Mouse (Mus musculus): Measurements from ENCODE around the gene Pnkp.

The Pnkp gene

DNA sequence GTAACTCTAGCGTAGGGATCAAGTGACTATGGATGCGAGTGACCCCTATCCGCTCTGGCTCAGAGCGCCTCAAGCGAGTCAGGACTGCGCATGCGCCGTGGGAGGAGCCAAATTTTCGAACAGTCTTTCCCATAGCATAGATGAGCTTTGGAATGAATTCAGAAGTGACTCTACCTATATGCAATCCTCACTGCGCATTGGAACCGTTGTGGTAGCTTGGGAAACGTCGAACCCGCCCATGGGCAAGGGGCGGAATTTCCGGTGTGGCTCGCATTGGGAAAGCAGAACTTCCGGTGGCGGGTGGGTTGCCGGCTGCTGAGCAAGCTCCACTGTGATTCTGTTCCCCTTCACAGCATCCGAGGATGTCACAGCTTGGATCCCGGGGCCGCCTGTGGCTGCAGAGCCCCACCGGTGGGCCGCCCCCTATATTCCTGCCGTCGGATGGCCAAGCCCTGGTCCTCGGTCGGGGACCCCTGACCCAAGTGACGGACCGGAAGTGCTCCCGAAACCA lies at the start of gene Pnkp:
TSS of gene Pnkp (plus strand) at position 98 of the 511 bp plus-strand sequence.
- DNase-seq, result peak; percentile 77

DNA sequence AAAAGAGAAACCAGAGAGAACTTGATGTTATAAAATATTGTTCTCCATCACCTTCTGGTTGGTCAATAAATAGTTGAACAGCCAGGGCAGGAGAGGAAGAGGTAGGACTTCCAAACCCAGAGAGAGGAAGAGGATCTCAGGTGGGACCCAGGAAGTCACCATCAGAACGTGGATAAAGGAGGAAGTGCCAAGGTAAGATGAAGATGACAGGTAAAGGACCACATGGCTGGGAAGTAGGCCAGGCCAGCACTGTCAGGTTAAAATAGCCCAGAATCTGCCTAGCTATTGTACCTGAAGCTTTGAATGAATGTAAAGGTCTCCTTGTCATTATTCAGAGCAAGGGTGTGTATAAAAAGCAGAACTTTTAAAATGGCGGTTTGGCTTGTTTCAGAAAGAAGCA lies 48.0 kb upstream of the Pnkp start:
- no peak for DNase-seq

DNA sequence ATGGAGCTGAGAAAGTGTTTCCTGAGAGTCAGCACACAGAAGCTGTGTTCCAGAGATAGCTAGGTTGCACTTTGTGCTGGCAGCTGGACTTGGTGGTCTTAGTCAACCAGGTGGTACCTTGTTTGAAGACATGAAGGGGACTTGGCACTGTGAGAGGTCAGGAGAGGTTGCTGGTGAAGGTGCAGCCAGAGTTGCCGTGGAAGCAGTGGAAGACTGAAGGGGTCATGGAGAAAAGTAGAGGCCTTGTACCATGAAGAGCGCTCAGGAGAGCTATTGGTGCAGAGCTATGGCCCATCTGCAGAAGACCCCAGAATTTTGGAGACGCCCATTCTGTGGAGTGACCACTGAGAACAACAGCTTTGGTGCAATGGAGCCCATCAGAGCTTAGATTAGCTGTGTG lies 47.5 kb upstream of the Pnkp start:
- no peak for DNase-seq

DNA sequence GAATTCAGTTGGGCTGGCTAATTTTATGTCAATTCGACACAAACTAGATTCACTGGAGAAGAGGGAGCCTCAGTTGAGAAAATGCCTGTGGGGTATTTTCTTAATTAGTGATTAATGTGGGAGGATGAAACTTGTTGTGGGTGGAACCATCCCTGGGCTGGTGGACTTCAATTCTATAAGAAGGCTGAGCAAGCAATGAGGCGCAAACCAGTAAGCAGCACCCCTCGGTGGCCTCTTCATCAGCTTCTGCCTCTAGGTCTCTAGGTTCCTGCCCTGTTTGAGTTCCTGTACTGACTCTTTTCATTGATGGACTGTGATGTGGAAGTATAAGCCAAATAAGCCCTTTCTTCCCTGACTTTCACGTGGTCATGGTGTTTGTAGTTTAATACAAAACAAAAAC lies 46.6 kb upstream of the Pnkp start:
- no peak for DNase-seq

DNA sequence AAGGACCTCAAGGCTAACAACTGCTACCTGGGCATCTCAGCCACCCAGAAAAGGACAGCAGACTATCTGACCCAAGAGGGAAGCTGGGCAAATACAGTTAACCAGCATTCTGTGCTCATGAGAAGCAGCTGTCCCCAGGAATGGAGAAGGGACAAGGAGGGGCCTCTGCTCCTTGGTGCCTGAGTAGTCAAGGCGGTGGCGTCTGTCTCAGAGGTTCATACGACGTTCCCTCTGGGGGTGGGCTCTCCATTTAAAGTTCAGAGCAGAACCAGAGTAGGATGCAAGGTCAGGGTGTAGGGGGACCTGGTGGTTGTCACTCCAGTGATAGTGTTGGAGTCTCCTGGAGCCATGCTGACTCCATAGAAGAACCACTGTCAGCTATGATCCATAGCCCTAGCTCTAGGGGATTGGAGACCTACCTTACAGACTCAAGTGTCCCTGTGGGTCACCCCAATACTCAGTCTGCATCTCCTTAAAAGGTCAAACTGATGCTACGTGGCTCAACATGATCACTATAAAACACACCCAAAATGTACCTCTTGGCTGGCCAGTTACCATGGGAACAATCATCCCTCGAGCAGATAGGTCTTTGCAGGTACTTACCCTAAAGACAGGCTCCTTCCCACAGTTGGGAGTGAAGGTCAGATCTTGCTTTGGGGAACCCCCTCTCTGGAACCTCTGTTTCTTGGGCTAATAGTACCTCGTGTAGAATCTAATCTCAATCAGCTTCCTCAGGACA lies 46.0 kb upstream of the Pnkp start:
- no peak for DNase-seq

DNA sequence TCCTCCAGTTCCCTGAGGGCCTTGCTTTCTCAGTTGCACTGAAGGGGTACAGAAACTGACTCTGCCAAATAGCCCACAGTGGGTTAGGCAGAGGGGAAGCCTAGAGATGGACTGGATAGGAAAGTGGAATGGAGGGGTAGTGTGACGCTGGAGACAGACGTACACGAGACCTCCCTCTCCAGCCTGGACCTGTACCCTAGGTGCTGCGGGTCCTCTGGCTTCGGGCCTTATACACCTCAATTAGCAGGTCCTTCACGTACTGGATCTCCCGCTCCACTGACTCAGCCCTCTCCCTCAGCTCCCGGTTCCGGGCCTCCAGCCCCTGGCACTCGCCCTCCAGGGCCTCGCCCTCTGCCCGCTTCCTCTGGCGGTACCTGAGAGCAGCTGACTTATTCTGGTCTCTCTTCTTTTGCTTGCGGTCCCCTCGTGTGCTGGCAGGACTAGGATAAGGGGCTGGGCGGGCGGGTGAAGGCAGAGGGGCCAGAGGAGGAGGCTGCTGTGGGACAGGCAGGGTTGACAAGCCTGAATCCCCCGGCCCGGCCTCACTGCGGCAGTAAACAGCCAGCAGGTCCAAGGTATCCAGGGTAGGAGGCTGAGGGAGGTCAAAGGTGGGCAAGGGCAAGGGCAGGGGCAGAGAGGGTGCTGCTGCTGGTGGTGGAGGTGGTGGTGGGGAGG lies 44.2 kb upstream of the Pnkp start:
- no peak for DNase-seq

DNA sequence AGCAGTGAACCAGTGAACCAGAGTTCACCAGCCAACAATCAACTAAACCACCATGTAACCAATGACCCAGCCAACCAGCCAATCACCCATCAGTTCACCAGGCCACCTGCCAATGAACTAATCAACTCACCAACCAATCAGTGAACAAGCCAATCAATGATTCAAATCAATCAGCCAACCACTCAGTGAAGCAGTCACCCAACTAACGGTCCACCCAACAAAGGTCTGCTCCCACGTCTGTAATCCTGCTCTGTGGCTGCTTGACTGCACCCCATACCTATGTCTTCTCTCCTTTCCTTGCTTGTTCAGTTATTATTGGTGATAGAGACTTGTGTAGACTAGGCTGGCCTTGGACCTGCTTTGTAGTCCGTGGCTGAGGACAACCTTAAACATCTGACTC lies 43.0 kb upstream of the Pnkp start:
- DNase-seq, result no peak

DNA sequence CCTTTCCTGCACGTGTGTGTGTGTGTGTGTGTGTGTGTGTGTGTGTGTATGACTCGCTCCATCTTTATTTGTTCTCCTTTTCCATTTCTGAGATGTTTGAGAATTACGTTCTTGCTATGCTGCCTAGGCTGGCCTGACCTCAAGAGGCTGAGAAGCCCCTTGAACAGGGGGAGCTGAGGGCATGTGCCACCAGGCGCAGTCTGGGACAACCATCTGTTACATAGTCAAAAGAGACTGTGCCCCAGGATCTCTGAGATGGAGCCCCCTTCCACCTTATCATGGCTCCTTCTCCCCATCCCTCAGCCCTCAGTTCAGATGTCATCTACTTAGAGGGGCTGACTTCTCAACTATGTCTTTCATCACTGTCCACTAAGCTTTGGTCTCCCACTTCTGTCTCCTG lies 42.5 kb upstream of the Pnkp start:
- DNase-seq, result no peak

DNA sequence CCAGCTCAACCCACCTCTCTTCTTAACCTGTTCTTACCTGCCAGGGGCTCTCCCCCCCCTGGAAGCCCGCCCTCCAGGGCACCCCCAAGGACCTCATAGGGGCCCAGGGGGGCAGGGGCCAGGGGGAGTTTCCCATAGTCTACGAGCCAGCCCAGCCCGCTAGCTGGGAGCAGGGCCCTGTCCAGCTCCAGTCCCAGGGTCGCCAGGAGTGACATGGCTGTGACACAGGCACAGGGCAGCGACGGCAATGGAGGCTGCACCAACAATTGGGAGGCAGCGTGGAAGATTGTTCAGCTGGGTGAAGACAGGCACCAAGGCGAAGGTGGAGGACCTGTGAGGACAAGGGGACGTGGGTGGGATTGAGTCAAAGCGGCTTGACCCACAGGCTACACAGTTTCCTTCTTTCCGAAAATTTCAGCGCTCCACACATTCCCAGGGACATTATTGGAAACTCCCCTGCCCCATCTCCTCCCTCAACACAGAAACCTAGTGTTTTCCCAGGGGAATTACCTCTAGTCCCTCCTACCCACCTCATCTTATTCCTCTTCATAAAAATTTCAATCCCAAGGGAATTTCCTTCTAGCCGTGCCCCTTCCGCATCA lies 41.9 kb upstream of the Pnkp start:
- peak; percentile 46 for DNase-seq

DNA sequence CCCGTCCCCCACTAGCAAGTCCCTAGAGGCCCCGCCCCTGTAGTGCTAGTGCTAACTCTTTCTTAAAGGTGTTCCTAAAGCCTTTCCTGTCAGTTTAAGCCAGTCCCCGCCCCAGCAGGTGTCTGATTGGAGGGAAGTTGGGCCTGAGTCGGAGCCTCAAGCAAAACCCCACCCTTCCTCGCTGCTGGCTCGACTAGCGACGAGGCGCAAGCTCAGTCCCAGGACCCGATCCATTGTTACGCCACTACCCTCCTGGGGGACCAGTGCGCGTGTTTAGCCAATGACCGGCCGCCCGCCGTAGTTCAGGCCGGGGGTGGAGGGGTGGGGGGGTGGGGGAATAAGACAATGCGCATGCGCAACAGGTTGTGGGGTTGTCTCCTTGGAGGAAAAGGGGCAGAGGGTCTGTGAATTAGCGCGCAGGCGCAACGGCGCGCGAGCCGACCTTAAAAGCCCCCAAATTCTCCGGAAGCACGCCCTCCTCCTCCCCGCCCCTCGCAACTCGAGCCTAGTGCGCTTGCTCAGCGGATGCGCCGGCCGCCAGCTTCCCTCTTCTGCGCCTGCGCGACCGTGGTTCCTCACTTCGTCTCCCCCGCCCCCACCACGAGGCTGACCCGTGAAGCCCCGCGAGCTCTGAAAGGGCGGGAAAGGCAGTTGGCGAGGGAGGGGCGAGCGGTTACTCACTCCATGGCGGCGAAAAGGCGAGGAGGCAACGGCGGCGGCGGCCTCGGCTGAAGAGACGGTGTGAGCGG lies 41.0 kb upstream of the Pnkp start, which contains the start of the genes Nup62 and Il4i1:
TSS of gene Nup62 (plus strand) at position 368 of the 749 bp plus-strand sequence.
TSS of gene Il4i1 (plus strand) at position 667 of the 749 bp plus-strand sequence.
- DNase-seq, result peak; percentile 98

DNA sequence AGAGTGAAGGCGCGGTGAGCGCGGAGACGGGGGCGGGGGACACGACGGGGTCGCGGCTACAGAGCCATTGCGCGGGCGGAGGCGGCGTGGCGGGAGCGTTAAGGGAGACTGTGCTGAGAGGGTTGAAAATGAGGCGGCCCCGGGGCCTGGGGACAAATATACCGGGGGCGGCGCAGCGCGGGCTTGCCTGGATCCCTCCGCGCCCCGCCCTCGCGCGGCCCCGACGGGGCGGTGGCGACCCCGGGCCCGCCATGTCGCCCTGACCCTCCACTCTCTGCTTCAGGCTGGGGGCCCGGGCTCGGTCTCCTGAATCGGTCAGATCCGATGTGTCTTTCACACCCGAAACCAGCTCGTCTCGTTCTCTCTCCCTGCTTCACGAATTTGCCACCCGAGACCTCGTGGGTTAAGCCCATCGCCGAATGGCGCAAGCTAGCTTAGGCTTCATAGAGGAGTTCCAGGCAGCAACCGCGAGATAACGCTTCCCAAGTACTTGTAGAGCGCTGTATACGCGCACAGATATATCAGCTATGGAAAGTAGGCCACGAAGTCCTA lies 40.4 kb upstream of the Pnkp start, which contains the start of gene Atf5:
TSS of gene Atf5 (minus strand) at position 189 of the 552 bp plus-strand sequence.
- DNase-seq, result no peak

DNA sequence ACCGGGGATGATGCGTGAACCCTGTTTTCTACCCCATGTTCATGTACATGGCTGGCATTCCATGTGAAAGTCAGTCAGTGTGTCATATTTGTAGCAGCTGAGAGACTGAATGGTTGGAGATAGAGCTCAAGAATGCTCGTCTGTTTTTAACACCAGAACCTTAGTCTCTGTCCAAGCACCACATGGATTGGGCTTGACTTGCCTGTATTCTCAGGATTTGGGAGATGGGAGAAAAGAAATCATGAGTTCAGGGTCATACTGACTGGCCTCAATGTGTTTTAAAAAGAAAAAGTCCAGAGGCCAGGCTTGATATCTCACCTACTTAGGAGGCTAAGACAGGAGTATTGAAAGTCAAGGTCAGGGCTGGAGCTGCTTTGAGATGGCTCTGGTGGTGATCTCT lies 39.5 kb upstream of the Pnkp start:
- no peak for DNase-seq

DNA sequence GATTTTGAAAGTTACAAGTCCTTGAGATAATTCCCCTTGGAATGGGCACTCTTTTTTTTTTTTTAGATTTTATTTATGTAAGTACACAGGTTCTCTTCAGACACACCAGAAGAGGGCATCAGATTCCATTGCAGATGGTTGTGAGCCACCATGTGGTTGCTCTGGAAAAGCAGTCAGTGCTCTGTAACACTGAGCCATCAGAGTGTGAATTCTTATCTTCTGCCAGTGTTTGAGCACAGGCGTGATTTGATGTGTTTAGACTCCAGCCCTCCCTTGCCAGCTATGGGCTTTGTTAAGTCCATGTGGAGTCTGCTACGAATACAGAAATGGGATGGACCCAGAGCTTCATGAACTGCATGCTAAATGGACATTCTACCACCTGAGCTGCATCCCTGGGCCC lies 38.8 kb upstream of the Pnkp start:
- peak; percentile 9 for DNase-seq

DNA sequence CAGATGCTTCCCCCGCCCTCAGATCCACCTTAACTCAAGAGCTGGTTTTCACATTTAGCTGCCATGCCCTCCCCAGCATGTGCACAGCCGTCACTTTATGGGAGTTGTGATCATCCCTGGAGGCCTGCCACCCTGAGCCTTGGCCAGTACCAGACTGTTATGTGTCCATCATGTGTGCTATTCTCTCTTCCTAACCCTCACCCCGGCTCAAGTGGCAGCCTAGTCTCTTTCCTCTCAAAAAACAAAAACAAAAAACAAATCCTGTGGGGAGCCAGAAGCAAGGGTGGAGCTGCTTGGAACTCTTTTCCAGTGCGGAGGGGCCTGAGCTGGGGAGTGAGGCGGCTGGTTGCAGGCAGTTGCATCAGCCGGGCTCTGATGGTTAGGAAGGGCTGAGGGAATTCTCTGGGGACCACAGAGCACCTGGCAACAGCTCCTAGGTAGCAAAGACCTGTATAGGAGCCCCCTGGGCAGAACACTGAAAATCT lies 38.1 kb upstream of the Pnkp start:
- peak; percentile 25 for DNase-seq

DNA sequence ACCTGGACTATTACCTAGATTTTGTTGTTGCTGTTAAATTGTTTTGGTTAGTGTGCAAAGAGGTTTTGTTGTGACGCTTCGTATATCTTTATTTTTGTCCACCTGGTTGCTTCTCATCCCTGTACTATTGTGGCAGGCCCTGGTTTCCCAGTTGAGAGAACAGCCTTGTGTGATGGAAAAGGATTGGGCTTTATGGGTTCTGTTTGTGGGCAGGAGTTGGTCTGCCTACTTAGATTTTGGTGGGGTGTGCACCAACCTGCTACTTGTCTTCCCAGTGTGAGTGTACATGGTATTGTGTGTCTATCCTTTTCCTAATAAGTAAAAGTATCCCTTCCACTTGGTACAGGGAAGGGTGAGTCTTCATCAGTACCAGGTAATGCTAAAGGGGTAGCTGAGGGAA lies 37.5 kb upstream of the Pnkp start:
- no peak for DNase-seq

DNA sequence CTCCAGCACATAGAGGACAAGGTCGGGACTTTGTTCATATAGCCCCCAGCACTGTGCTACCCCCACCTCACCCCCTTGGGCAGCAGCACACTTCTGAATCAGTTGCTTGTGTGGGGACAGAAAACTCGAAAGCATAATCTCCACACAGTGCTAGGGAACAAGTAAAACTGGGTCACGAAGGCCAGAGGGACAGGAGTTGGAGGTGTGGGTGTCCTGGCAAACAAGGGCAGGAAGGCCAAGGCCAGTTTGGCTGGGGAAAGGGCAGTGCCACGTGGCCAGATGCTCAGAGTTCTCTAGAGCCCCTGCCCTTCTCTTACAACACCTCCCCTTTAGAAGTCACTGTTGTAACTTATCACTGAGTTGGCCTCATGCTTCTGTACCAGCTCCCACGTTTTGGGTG lies 37.1 kb upstream of the Pnkp start:
- no peak for DNase-seq

DNA sequence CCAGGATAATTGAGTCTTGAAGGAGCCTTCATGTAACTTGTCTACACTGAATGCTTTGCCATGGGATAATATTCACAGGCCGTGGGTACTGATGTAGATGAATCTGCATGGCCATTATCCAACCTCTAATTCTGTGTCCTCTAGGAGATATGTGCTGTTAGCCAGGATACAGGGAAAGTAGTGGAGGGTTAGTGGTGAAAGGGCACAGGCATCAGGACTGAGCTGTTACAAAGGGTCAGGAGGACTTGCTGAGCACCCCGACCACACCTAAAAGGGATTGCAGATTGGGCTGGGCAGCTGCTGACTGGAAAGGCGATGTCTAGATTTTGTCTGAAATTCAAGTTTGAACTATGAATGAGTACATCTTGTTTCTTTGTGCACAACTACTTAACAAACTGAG lies 36.4 kb upstream of the Pnkp start:
- no peak for DNase-seq

DNA sequence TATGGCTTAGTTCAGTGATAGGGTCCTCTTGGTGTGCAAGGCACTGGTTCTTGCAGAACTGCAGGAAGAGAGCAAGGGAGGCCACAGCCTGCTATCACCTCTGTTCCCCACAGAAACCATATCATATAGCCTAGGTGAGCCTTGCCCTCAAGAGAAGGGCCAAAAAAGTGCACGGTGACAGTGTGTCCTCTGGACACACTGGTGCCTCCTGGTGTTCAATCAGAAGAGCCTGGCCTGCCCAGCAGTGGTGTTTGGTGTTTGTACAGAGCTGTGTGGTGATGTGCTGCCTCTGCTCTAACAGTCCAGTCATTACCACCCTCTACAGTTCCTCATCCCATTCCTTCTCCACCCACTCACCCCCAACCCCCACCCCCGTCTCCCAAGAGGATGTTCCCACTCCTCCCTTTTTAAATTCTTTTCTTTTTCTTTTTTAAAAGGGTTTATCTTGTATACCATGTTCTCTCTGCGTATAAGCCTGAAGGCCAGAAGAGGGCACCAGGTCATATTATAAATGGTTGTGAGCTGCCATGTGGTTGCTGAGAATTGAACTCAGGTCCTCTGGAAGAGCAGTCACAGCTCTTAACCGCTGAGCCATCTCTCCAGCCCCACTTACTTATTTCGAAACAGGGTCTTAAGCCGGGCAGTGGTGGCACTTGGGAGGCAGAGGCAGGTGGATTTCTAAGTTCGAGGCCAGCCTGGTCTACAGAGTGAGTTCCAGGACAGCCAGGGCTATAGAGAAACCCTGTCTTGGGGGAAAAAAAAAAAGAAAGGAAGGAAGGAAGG lies 35.1 kb upstream of the Pnkp start:
- no peak for DNase-seq

DNA sequence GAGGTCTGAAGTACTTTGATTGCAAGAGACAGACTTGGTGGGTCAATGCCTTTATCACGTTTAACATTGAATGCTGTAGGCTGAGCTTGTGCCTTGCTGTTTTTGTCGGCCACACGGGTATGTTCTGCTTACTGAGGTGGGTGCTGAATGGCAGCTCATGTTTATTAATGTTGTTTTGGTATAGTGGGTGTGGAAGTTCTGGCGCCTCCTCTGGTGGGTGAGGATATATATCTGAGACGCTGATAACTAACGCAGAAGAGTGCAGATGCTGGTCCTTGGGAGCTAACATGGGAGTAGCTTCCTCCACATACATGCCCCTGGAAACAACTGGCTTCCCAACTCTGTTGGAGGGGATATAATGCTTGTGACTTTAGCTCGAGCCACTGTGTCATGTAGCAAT lies 33.5 kb upstream of the Pnkp start:
- DNase-seq, result no peak

DNA sequence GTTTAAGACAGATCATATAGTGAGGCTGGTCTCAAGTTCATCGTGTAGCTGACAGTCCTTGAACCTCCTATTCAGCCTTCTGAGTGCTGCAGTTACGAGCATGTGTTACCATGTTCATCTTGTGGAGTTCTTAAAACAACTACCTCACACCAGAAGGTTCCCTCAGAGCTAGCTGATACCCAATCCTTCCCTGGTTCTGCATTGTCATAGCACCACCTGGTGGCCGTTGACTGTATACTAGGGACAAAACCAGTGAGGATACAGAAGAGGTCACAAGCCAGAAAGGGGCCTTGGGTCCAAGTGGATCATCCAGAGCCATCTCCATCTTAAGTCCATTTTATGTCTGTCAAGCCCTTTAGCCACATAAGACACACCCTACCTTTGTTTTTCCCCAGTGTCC lies 32.1 kb upstream of the Pnkp start:
- peak; percentile 76 for DNase-seq

DNA sequence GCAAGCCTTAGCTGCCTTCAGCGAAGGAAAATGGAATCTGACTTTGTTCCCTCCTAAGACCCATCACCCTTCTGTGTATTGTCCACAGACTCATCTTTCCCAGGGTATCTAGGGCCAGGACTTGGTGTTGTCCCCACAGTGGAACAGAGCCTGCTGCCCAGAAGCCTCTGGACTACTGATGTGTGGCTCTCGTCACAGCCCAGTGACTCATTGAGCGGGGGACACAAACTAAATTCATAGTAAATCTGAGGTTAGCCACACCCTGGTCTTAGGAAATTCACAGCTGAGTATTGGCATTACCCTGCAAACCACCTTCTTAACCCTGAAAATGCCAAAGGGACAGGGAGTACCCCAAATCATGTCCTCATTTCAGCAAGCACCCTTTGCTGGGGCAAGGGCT lies 30.2 kb upstream of the Pnkp start:
- DNase-seq, result no peak

DNA sequence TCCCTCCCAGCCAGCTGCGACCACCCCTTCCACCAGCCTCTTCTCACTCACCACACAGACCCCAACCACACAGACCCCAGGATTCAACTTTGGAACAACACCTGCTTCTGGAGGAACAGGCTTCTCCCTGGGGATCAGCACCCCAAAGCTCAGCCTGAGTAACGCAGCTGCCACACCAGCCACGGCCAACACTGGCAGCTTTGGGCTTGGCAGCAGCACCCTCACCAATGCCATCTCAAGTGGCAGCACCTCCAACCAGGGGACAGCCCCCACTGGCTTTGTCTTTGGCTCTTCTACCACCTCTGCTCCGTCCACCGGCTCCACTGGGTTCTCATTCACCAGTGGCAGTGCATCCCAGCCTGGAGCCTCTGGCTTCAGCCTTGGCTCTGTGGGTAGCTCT lies 28.2 kb upstream of the Pnkp start:
- no peak for DNase-seq
